Mouse (Mus musculus) embryonic facial prominence, embryonic 13.5 days (tissue): ENCODE measurements around the gene Armc8. TPM values are rescaled to one million over a fixed set of nuclear protein-coding genes. Genes with fewer than 3 reads are reported as not detected.

Experiments used
- ATAC-seq: fragments of 200-750 bp; cut with Nextera tagmentation; 2 replicates; pipeline ENCODE4 v1.8.0; 2017; ENCODE audit warnings: low read depth; ENCODE audit not compliant: insufficient number of reproducible peaks, insufficient read depth, low FRiP score, low TSS enrichment
- H3K27ac ChIP-seq: fragments of 300-500 bp; sonication (generic); 2 replicates; pipeline ENCODE4 v1.5.1; 2015; ENCODE audit warnings: moderate library complexity, mild to moderate bottlenecking, inconsistent platforms
- H3K27me3 ChIP-seq: fragments of 300-500 bp; sonication (generic); 2 replicates; pipeline ENCODE4 v1.6.1; 2015; ENCODE audit warnings: mild to moderate bottlenecking, inconsistent platforms
- H3K36me3 ChIP-seq: fragments of 300-500 bp; sonication (generic); 2 replicates; pipeline ENCODE4 v1.6.1; 2015; ENCODE audit warnings: mild to moderate bottlenecking, inconsistent platforms
- H3K4me1 ChIP-seq: fragments of 300-500 bp; sonication (generic); 2 replicates; pipeline ENCODE4 v1.6.1; 2015; ENCODE audit warnings: inconsistent platforms
- H3K4me2 ChIP-seq: fragments of 300-500 bp; sonication (generic); 2 replicates; pipeline ENCODE4 v1.6.1; 2015; ENCODE audit warnings: moderate library complexity, mild to moderate bottlenecking, inconsistent platforms
- H3K4me3 ChIP-seq: fragments of 300-500 bp; sonication (generic); 2 replicates; pipeline ENCODE4 v1.5.1; 2015; ENCODE audit warnings: mild to moderate bottlenecking, inconsistent platforms
- H3K9ac ChIP-seq: fragments of 300-500 bp; sonication (generic); 2 replicates; pipeline ENCODE4 v1.6.1; 2015; ENCODE audit warnings: mild to moderate bottlenecking, inconsistent platforms
- H3K9me3 ChIP-seq: fragments of 300-500 bp; sonication (generic); 2 replicates; pipeline ENCODE4 v1.6.1; 2016; ENCODE audit warnings: inconsistent platforms
- WGBS: fragments of 180-500 bp; shearing (Covaris S2); methylation state at CpG from one replicate; pipeline ENCODE4 v1.1.7; 2015; ENCODE audit warnings: mixed read lengths; 5-methylcytosine and 5-hydroxymethylcytosine counted together
- polyA plus RNA-seq: library from polyadenylated mRNA; unstranded; fragments of >200 nt; fragmentation: Nextera tagmentation; extraction: Ambion mirVana; gene quantifications from 2 replicates; pipeline ENCODE4 v1.2.1, GENCODE M21; 2015

Armc8 gene
- polyA plus RNA-seq, 1 experiment from 2014 or later = 21.7 TPM

DNA sequence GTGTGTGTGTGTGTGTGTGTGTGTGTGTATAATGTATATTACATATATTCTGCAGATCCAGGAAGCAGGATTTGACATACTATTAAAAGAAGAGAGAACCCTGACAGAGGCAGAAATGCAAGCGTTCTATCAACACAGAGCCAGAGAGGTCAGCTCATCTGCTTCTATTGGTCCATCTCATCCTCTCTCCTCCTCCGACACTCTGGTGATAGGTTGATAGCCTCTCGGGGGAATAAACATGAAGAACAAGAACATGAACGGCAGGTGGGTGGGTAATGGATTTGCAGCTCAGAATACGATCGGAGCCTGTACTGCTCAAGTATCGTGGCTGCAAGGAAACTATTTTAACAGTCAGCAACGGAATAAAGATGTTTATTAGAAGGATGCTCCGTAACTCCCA lies 100.1 kb downstream of the Armc8 start:
- Histone ChIP-seq H3K27me3 (no peaks in the 10 kb centered on the region), H3K9ac (no peak overlapping the region), H3K9me3 (no peaks in the 10 kb centered on the region), H3K27ac (no peak overlapping the region), H3K4me1 (no peaks in the 10 kb centered on the region), H3K4me2 (no peak overlapping the region), H3K36me3 (no peaks in the 10 kb centered on the region), H3K4me3 (no peak overlapping the region)
- no peak for ATAC-seq
- WGBS = 84% methylated on average over 9 of the region's 9 CpGs

- no peak overlapping the region for H3K9ac ChIP-seq
- H3K27me3 ChIP-seq = no peaks in the 10 kb centered on the region
- no peaks in the 10 kb centered on the region for H3K36me3 ChIP-seq
- peaks cover 9% of the 10 kb centered on the region for H3K4me1 ChIP-seq
- no peak overlapping the region for H3K27ac ChIP-seq
- 71% methylated on average over 6 of the region's 6 CpGs for WGBS
- H3K9me3 ChIP-seq = no peaks in the 10 kb centered on the region
- no peak for ATAC-seq
- no peak overlapping the region for H3K4me3 ChIP-seq
- no peak overlapping the region for H3K4me2 ChIP-seq
These were observed 103.8 kb downstream of the Armc8 start for GRCm38 (mm10) chr9:99464876-99465275.

- Histone ChIP-seq H3K27ac (no peak overlapping the region), H3K4me1 (peaks cover 9% of the 10 kb centered on the region), H3K36me3 (no peaks in the 10 kb centered on the region), H3K4me3 (no peak overlapping the region), H3K9me3 (no peaks in the 10 kb centered on the region), H3K4me2 (no peak overlapping the region), H3K27me3 (0 out of 2 replicates have a peak, but pooled peaks cover 3% of the 10 kb centered on the region), H3K9ac (no peak overlapping the region)
- WGBS = 92% methylated on average over 4 of the region's 4 CpGs
- ATAC-seq = no peak
These were observed 109.0 kb downstream of the Armc8 start for GRCm38 (mm10) chr9:99459730-99460129.

DNA sequence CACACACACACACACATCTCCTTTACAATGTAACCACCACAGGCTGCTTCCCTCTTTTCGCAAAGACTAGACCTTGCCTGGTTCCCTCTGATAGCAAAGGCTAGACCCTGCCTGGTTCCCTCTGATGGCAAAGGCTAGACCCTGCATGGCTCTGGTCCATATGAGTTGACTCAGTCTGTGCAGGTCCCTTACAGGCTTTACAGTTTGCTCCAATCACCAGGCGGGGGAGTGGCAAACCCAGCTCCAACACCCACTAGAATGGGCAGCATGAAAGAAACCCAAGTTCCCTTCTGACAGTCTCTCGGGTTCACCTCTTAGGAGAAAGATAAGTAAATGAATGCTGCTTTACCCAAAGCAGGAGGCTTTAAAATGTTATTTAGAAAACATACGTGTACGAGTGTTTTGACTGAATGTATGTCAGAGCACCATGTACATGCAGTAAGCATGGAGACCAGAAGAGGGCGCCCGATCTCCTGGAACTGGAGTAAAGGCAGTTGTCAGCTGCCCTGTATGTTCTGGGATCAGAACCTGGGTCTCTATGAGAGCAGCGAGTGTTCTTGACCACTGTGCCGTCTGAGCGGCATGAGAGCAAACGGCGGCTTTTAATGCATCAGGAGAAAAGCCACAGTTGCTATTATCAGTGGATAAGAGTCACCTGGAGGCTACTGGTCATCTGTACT lies 110.0 kb downstream of the Armc8 start:
- 0 out of 2 replicates have a peak, but pooled peaks cover 3% of the 10 kb centered on the region for H3K27me3 ChIP-seq
- no peaks in the 10 kb centered on the region for H3K36me3 ChIP-seq
- 47% methylated on average over 12 of the region's 12 CpGs for WGBS
- no peak for ATAC-seq
- no peak overlapping the region for H3K9ac ChIP-seq
- no peak overlapping the region for H3K27ac ChIP-seq
- no peaks in the 10 kb centered on the region for H3K9me3 ChIP-seq
- no peak overlapping the region for H3K4me3 ChIP-seq
- peaks cover 9% of the 10 kb centered on the region for H3K4me1 ChIP-seq
- no peak overlapping the region for H3K4me2 ChIP-seq

GRCm38 (mm10) chr9:99454211-99454610 lies 114.5 kb downstream of the Armc8 start:
- Histone ChIP-seq H3K9me3 (no peaks in the 10 kb centered on the region), H3K27ac (no peak overlapping the region), H3K36me3 (no peaks in the 10 kb centered on the region), H3K9ac (no peak overlapping the region), H3K4me2 (no peak overlapping the region), H3K27me3 (peaks cover 16% of the 10 kb centered on the region), H3K4me3 (no peak overlapping the region), H3K4me1 (peaks cover 9% of the 10 kb centered on the region; the same call in 1 of the 2 replicates)
- ATAC-seq = no peak
- WGBS = 66% methylated on average over 4 of the region's 4 CpGs

- Histone ChIP-seq H3K4me3 (0 out of 2 replicates have a peak within 1 kb of the TSS, but pooled peaks have one; percentile 3), H3K4me2 (peak within 1 kb of the TSS; percentile 46)
- no peak for ATAC-seq
These were observed 117.5 kb downstream of the Armc8 start, which contains the start of gene Nme9 for GRCm38 (mm10) chr9:99451161-99451560. Nme9 (plus strand) TSS chr9:99451475.

DNA sequence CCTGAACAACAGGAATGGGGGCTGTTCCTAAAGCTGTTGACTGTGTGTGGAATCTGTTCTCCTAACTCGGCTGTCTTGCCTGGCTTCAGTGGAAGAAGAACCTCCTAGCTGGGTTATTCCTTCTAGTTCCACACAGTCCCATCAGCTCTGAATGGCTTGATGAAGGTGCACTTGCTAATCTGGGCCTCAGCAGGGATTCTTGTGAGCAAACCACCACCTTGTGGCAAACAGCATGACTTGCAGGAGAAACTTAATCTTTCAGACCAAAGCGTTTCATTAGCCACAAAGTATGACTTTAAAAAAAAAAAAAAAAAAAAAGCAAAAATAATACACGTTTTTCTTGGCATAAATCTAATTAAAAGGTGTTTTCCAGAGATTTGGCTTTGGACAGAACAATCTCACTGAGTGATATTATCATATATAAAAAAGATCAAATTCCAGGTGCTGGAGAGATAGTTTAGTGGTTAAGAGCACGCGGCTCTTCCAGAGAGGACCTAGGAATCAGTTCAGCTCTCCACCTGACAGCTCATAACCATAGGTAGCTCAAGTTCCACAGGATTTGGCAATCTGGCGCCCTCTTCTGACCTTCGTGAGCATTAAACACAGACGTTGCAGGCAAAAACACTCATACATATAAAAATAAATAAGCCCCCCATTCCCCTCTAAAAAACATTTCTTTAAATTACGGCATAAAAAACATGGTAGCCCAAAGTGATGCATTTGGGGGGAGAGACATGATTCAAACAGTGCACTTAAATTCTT lies 118.6 kb downstream of the Armc8 start:
- H3K4me1 ChIP-seq = peaks cover 13% of the 10 kb centered on the region
- no peak overlapping the region for H3K4me2 ChIP-seq
- no peak for ATAC-seq
- peaks cover 13% of the 10 kb centered on the region for H3K27me3 ChIP-seq
- H3K9me3 ChIP-seq = no peaks in the 10 kb centered on the region
- H3K27ac ChIP-seq = no peak overlapping the region
- H3K36me3 ChIP-seq = no peaks in the 10 kb centered on the region
- WGBS = 36% methylated on average over 9 of the region's 9 CpGs
- no peak overlapping the region for H3K4me3 ChIP-seq
- no peak overlapping the region for H3K9ac ChIP-seq

More at GRCm38 (mm10) chr9:99451161-99451560, 117.5 kb downstream of the Armc8 start, which contains the start of gene Nme9:
- H3K27me3 ChIP-seq = peaks cover 13% of the 10 kb centered on the region
- H3K9me3 ChIP-seq = no peaks in the 10 kb centered on the region
- WGBS = 7% methylated on average over 14 of the region's 14 CpGs
- peaks cover 13% of the 10 kb centered on the region for H3K4me1 ChIP-seq
- H3K9ac ChIP-seq = no peak within 1 kb of the TSS
- H3K27ac ChIP-seq = no peak within 1 kb of the TSS
- no peaks in the 10 kb centered on the region for H3K36me3 ChIP-seq

- no peak for ATAC-seq
- Histone ChIP-seq H3K36me3 (no peaks in the 10 kb centered on the region), H3K27me3 (peaks cover 13% of the 10 kb centered on the region), H3K4me1 (peaks cover 18% of the 10 kb centered on the region), H3K9ac (no peak overlapping the region), H3K4me2 (no peak overlapping the region), H3K27ac (peak overlapping the region; percentile 33; the same call in 1 of the 2 replicates), H3K4me3 (no peak overlapping the region), H3K9me3 (no peaks in the 10 kb centered on the region)
- 42% methylated on average over 3 of the region's 3 CpGs for WGBS
These were observed 121.4 kb downstream of the Armc8 start for GRCm38 (mm10) chr9:99447323-99447722.

GRCm38 (mm10) chr9:99446259-99446658 lies 122.4 kb downstream of the Armc8 start:
- Histone ChIP-seq H3K4me2 (no peak overlapping the region), H3K36me3 (no peaks in the 10 kb centered on the region), H3K27me3 (peaks cover 5% of the 10 kb centered on the region; the same call in 1 of the 2 replicates), H3K9me3 (no peaks in the 10 kb centered on the region), H3K9ac (no peak overlapping the region), H3K4me1 (peaks cover 20% of the 10 kb centered on the region), H3K4me3 (no peak overlapping the region), H3K27ac (no peak overlapping the region)
- no peak for ATAC-seq

GRCm38 (mm10) chr9:99444590-99445178 lies 124.0 kb downstream of the Armc8 start:
- ATAC-seq = no peak

DNA sequence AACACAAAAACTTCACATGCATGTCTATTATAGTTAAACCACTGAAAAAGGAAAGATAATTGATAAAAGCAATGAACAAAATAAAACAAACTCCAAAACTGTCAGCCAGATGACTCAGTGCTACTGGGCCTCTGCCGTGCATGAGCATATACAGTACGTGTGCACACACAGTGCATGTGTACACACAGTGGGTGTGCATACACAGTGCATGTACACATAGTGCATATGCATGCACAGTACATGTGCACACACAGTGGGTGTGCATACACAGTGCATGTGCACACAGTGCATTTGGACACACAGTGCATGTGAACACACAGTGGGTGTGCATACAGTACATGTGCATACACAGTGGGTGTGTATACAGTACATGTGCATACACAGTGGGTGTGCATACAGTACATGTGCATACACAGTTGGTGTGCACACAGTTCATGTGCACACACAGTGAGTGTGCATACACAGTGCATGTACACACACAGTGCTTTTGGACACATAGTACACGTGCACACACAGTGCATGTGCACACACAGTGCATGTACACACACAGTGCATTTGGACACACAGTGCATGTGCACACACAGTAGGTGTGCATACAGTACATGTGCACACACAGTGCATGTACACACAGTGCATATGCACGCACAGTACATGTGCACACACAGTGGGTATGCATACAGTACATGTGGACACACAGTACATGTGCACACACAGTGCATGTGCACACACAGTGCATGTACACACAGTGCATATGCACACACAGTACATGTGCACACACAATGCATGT lies 126.9 kb downstream of the Armc8 start:
- H3K27me3 ChIP-seq = peaks cover 20% of the 10 kb centered on the region
- ATAC-seq = peak; percentile 70
- 77% methylated on average over 4 of the region's 4 CpGs for WGBS
- no peak overlapping the region for H3K9ac ChIP-seq
- no peaks in the 10 kb centered on the region for H3K9me3 ChIP-seq
- peak overlapping the region; percentile 68 for H3K27ac ChIP-seq
- H3K36me3 ChIP-seq = no peaks in the 10 kb centered on the region
- peaks cover 22% of the 10 kb centered on the region for H3K4me1 ChIP-seq
- H3K4me3 ChIP-seq = no peak overlapping the region
- no peak overlapping the region for H3K4me2 ChIP-seq

More at GRCm38 (mm10) chr9:99444590-99445178, 124.0 kb downstream of the Armc8 start:
- H3K27me3 ChIP-seq = no peaks in the 10 kb centered on the region
- H3K9me3 ChIP-seq = no peaks in the 10 kb centered on the region
- no peak overlapping the region for H3K9ac ChIP-seq
- WGBS = 38% methylated on average over 8 of the region's 8 CpGs
- H3K27ac ChIP-seq = no peak overlapping the region
- H3K4me1 ChIP-seq = peaks cover 21% of the 10 kb centered on the region
- no peaks in the 10 kb centered on the region for H3K36me3 ChIP-seq
- H3K4me3 ChIP-seq = no peak overlapping the region
- H3K4me2 ChIP-seq = no peak overlapping the region
